Mouse (Mus musculus) left cerebral cortex, adult 6 months (tissue): ENCODE data around the gene Tle2. TPM values are rescaled to one million over a fixed set of nuclear protein-coding genes. Genes with fewer than 3 reads are reported as not detected.

Experiments used
- long read RNA-seq, 2 experiments: library from polyadenylated mRNA; unstranded; transcript quantifications; one replicate each; pipeline ENCODE4 v2.0.0; 2019 to 2020
- polyA plus RNA-seq: library from polyadenylated mRNA; unstranded; fragments of <200 nt; fragmentation: Nextera tagmentation; gene quantifications from 2 replicates; pipeline ENCODE4 v1.2.3, GENCODE M21; 2021

Gene Tle2
- 5.1 and 7.2 TPM in 2 replicates for polyA plus RNA-seq
- long read RNA-seq, experiment 1, transcript Tle2-206 (19 exons, 2,735 nt): major isoform, 7 of 98 reads
- long read RNA-seq, experiment 1, partial matches to known transcripts: 13 of 98 reads
- long read RNA-seq, experiment 1, other reads (novel, unspliced or antisense): 74 of 98 reads
- long read RNA-seq, experiment 2, partial matches to known transcripts: 0 of 3 reads
- long read RNA-seq, experiment 2, other reads (novel, unspliced or antisense): 3 of 3 reads

GRCm38 (mm10) chr10:81574081-81575056 is at the start of gene Tle2:
TSS of gene Tle2 (plus strand) at chr10:81574561.

GRCm38 (mm10) chr10:81545161-81545747 is 29.1 kb upstream of the Tle2 start, which contains the start of gene Gna11:
TSS of gene Gna11 (minus strand) at chr10:81545190.

GRCm38 (mm10) chr10:81559163-81559626 is 15.2 kb upstream of the Tle2 start, which contains the start of gene Aes:
TSS of gene Aes (plus strand) at chr10:81559488.

GRCm38 (mm10) chr10:81600738-81601203 is 26.4 kb downstream of the Tle2 start, which contains the start of gene Tle6:
TSS of gene Tle6 (minus strand) at chr10:81601073.

GRCm38 (mm10) chr10:81605974-81606751 is 31.8 kb downstream of the Tle2 start, which contains the start of gene BC025920:
TSS of gene BC025920 (plus strand) at chr10:81606270.

GRCm38 (mm10) chr10:81626994-81627835 is 52.9 kb downstream of the Tle2 start, which contains the start of gene Sirt6:
TSS of gene Sirt6 (minus strand) at chr10:81627797.

GRCm38 (mm10) chr10:81628390-81628789 is 54.0 kb downstream of the Tle2 start, which contains the start of gene Ankrd24:
TSS of gene Ankrd24 (plus strand) at chr10:81628540.

Other genes with a start within 250 kb of the Tle2 start
- gene Tbxa2r, start 245.8 kb upstream of the Tle2 start, polyA plus RNA-seq: 0.78 and 1.2 TPM in 2 replicates
- 0.44 and 0.73 TPM in 2 replicates for gene Gipc3, start 231.3 kb upstream of the Tle2 start, polyA plus RNA-seq
- 24.0 and 36.0 TPM in 2 replicates for gene Hmg20b, start 224.1 kb upstream of the Tle2 start, polyA plus RNA-seq
- 11.3 and 14.9 TPM in 2 replicates for gene Mfsd12, start 217.1 kb upstream of the Tle2 start, polyA plus RNA-seq
- gene 4930404N11Rik, start 208.7 kb upstream of the Tle2 start, polyA plus RNA-seq: 0.19 and 0.63 TPM in 2 replicates
- gene Fzr1, start 196.0 kb upstream of the Tle2 start, polyA plus RNA-seq: 50.1 and 52.0 TPM in 2 replicates
- 160 and 212 TPM in 2 replicates for gene Dohh, start 190.1 kb upstream of the Tle2 start, polyA plus RNA-seq
- 2.5 and 3.2 TPM in 2 replicates for gene Gm48551, start 190.1 kb upstream of the Tle2 start, polyA plus RNA-seq
- 0.80 and 2.4 TPM in 2 replicates for gene Gm48552, start 185.6 kb upstream of the Tle2 start, polyA plus RNA-seq
- gene Smim24, start 181.5 kb upstream of the Tle2 start, polyA plus RNA-seq: 1.6 and 2.1 TPM in 2 replicates
- gene Nfic, start 118.9 kb upstream of the Tle2 start, polyA plus RNA-seq: 21.8 and 30.9 TPM in 2 replicates
- gene Celf5, start 91.9 kb upstream of the Tle2 start, polyA plus RNA-seq: 38.3 and 133 TPM in 2 replicates
- 34.1 and 44.3 TPM in 2 replicates for gene Ncln, start 78.2 kb upstream of the Tle2 start, polyA plus RNA-seq
- 0.67 and 0.71 TPM in 2 replicates for gene S1pr4, start 74.4 kb upstream of the Tle2 start, polyA plus RNA-seq
- gene Gna15, start 50.3 kb upstream of the Tle2 start, polyA plus RNA-seq: 2.4 and 4.3 TPM in 2 replicates
- 63.0 and 113 TPM in 2 replicates for gene Gna11, start 29.4 kb upstream of the Tle2 start, polyA plus RNA-seq
- gene Aes, start 15.1 kb upstream of the Tle2 start, polyA plus RNA-seq: 171 and 487 TPM in 2 replicates
- gene Tle6, start 26.5 kb downstream of the Tle2 start, polyA plus RNA-seq: 10.2 and 12.4 TPM in 2 replicates
- 0.35 and 0.51 TPM in 2 replicates for gene BC025920, start 31.7 kb downstream of the Tle2 start, polyA plus RNA-seq
- gene Sirt6, start 53.2 kb downstream of the Tle2 start, polyA plus RNA-seq: 19.2 and 25.8 TPM in 2 replicates
- 25.8 and 27.9 TPM in 2 replicates for gene Ankrd24, start 54.0 kb downstream of the Tle2 start, polyA plus RNA-seq
- gene Gm10778, start 74.5 kb downstream of the Tle2 start, polyA plus RNA-seq: 1.6 and 1.7 TPM in 2 replicates
- 4.7 and 5.4 TPM in 2 replicates for gene Zfp433, start 130.3 kb downstream of the Tle2 start, polyA plus RNA-seq
- 4.9 and 5.7 TPM in 2 replicates for gene Gm3055, start 196.6 kb downstream of the Tle2 start, polyA plus RNA-seq
- 0.90 and 0.92 TPM in 2 replicates for gene Gm4767, start 237.6 kb downstream of the Tle2 start, polyA plus RNA-seq